Mouse (Mus musculus) urinary bladder, adult 2 months (tissue): ENCODE results near the gene Nos1ap. TPM values are rescaled to one million over a fixed set of nuclear protein-coding genes. Genes with fewer than 3 reads are reported as not detected.

Experiments used
- DNase-seq: peaks from one replicate; pipeline ENCODE4 v3.0.0; 2022; ENCODE audit warnings: low spot score
- polyA plus RNA-seq: library from polyadenylated mRNA; depleted of rRNA; stranded (reverse); fragments of >200 nt; gene quantifications from 2 replicates; pipeline ENCODE4 v1.2.3, GENCODE M21; 2012

Nos1ap gene
- polyA plus RNA-seq, 1 experiment, result 7.8 TPM

- no peak for DNase-seq
These were observed 229.3 kb downstream of the Nos1ap start for GRCm38 (mm10) chr1:170360183-170360915.

- no peak for DNase-seq
These were observed 236.3 kb downstream of the Nos1ap start for GRCm38 (mm10) chr1:170353335-170353734.

- DNase-seq, result no peak
These were observed 238.6 kb downstream of the Nos1ap start for GRCm38 (mm10) chr1:170351080-170351479.

- no peak for DNase-seq
These were observed 243.4 kb downstream of the Nos1ap start for GRCm38 (mm10) chr1:170346266-170346665.

GRCm38 (mm10) chr1:170343906-170344305 is 245.8 kb downstream of the Nos1ap start:
- DNase-seq, result no peak

- DNase-seq, result no peak
These were observed 246.6 kb downstream of the Nos1ap start for GRCm38 (mm10) chr1:170343081-170343480.

- no peak for DNase-seq
These were observed 249.7 kb downstream of the Nos1ap start for GRCm38 (mm10) chr1:170339943-170340342.

GRCm38 (mm10) chr1:170332775-170333174 is 256.9 kb downstream of the Nos1ap start:
- no peak for DNase-seq

- no peak for DNase-seq
These were observed 257.7 kb downstream of the Nos1ap start for GRCm38 (mm10) chr1:170331926-170332325.

- no peak for DNase-seq
These were observed 264.4 kb downstream of the Nos1ap start for GRCm38 (mm10) chr1:170325277-170325676.

- no peak for DNase-seq
These were observed 265.3 kb downstream of the Nos1ap start for GRCm38 (mm10) chr1:170324312-170324711.

GRCm38 (mm10) chr1:170323001-170323400 is 266.7 kb downstream of the Nos1ap start:
- no peak for DNase-seq

- no peak for DNase-seq
These were observed 267.6 kb downstream of the Nos1ap start for GRCm38 (mm10) chr1:170322046-170322445.

- DNase-seq, result no peak
These were observed 278.2 kb downstream of the Nos1ap start for GRCm38 (mm10) chr1:170311431-170311830.

- DNase-seq, result no peak
These were observed 281.2 kb downstream of the Nos1ap start, which contains the start of gene Spata46 for GRCm38 (mm10) chr1:170308503-170308902. Gene Spata46 (plus strand): TSS chr1:170308803.

- DNase-seq, result no peak
These were observed 283.4 kb downstream of the Nos1ap start, which contains the start of gene Gm7694 for GRCm38 (mm10) chr1:170306232-170306631. Gene Gm7694 (minus strand): TSS chr1:170306332.

GRCm38 (mm10) chr1:170305002-170305401 is 284.7 kb downstream of the Nos1ap start:
- DNase-seq, result no peak

- no peak for DNase-seq
These were observed 286.6 kb downstream of the Nos1ap start for GRCm38 (mm10) chr1:170303103-170303502.

GRCm38 (mm10) chr1:170302456-170302855 is 287.2 kb downstream of the Nos1ap start:
- no peak for DNase-seq

GRCm38 (mm10) chr1:170301686-170302085 is 288.0 kb downstream of the Nos1ap start:
- DNase-seq, result no peak

GRCm38 (mm10) chr1:170299496-170299895 is 290.2 kb downstream of the Nos1ap start:
- DNase-seq, result no peak

GRCm38 (mm10) chr1:170294786-170295570 is 294.7 kb downstream of the Nos1ap start:
- no peak for DNase-seq

GRCm38 (mm10) chr1:170293257-170293656 is 296.4 kb downstream of the Nos1ap start:
- no peak for DNase-seq
